Mouse (Mus musculus) T-cell, adult 66 days (primary cell): Measurements from ENCODE around the gene Ndufb2. TPM values are rescaled to one million over a fixed set of nuclear protein-coding genes. Genes with fewer than 3 reads are reported as not detected.

Experiments
- total RNA-seq, 2 experiments: library from RNA; stranded (reverse); gene quantifications; 3 replicates in 1 of 2; 4 replicates in 1 of 2; pipeline ENCODE4 v1.2.4; 2023

Ndufb2 gene
- total RNA-seq: 10 to 100 TPM; 47.9 to 56.6 TPM

GRCm38 (mm10) chr6:39592401-39593214, at the start of gene Ndufb2:
Ndufb2 (plus strand) TSS chr6:39592574.

GRCm38 (mm10) chr6:39557723-39558261, 34.6 kb upstream of the Ndufb2 start, which contains the start of gene Dennd2a:
Dennd2a (minus strand) TSS chr6:39557867.

GRCm38 (mm10) chr6:39573791-39574554, 18.4 kb upstream of the Ndufb2 start, which contains the start of gene Adck2:
Adck2 (plus strand) TSS chr6:39573873.

GRCm38 (mm10) chr6:39585517-39585916, 6.9 kb upstream of the Ndufb2 start, which contains the start of gene Gm42420:
Gm42420 (plus strand) TSS chr6:39585753.

Other genes starting within 250 kb of the Ndufb2 start
- gene Slc37a3, start 214.9 kb upstream of the Ndufb2 start, total RNA-seq: 10 to 100 TPM; 77.8 to 94.0 TPM
- 1 to 10 TPM; 8.3 to 10.0 TPM for gene Rab19, start 211.4 kb upstream of the Ndufb2 start, total RNA-seq
- gene Mkrn1, start 172.1 kb upstream of the Ndufb2 start, total RNA-seq: 100 to 1,000 TPM in 1 of 2 experiments, 10 to 100 TPM in 1; 92.6 to 114 TPM
- not detected for gene Dennd2a, start 34.7 kb upstream of the Ndufb2 start, total RNA-seq
- gene Adck2, start 18.7 kb upstream of the Ndufb2 start, total RNA-seq: 10 to 100 TPM; 36.2 to 39.5 TPM
- gene Gm42420, start 6.8 kb upstream of the Ndufb2 start, total RNA-seq: not detected
- 10 to 100 TPM; 29.1 to 33.2 TPM for gene Braf, start 132.9 kb downstream of the Ndufb2 start, total RNA-seq
- 10 to 100 TPM; 36.4 to 37.7 TPM for gene Mrps33, start 218.4 kb downstream of the Ndufb2 start, total RNA-seq